Mouse (Mus musculus) cortical plate, adult 2 months (tissue): Measurements from ENCODE around the gene Hpcal1. TPM values are rescaled to one million over a fixed set of nuclear protein-coding genes. Genes with fewer than 3 reads are reported as not detected.

Experiments
- H3K27ac ChIP-seq: fragments of 200-500 bp; 2 replicates; pipeline ENCODE4 v1.5.1; 2012; ENCODE audit warnings: low read length, control low read depth, inconsistent platforms; ENCODE audit not compliant: insufficient read depth
- H3K4me1 ChIP-seq: fragments of 200-500 bp; 2 replicates; pipeline ENCODE4 v1.6.1; 2011; ENCODE audit warnings: low read length; ENCODE audit not compliant: control insufficient read depth, insufficient read depth
- H3K4me3 ChIP-seq: fragments of 200-500 bp; 2 replicates; pipeline ENCODE4 v1.5.1; 2011; ENCODE audit warnings: mild to moderate bottlenecking, low read length, control low read depth; ENCODE audit not compliant: insufficient read depth
- CTCF ChIP-seq: fragments of 200-500 bp; IDR thresholded peaks from 2 replicates; pipeline ENCODE4 v1.5.1; 2011; ENCODE audit warnings: mild to moderate bottlenecking, control low read depth, low read length; ENCODE audit not compliant: insufficient read depth; ENCODE audit errors: extremely low read depth
- POLR2A ChIP-seq: fragments of 200-500 bp; IDR thresholded peaks from 2 replicates; pipeline ENCODE4 v1.6.1; 2011; ENCODE audit warnings: mild to moderate bottlenecking, low read length, control low read depth; ENCODE audit not compliant: insufficient read depth; ENCODE audit errors: extremely low read depth
- polyA plus RNA-seq: library from polyadenylated mRNA; depleted of rRNA; stranded (reverse); fragments of >200 nt; gene quantifications from 2 replicates; pipeline ENCODE4 v1.2.3, GENCODE M21; 2012; rRNA removed

The Hpcal1 gene
- 68.2 and 71.1 TPM in 2 replicates for polyA plus RNA-seq

DNA sequence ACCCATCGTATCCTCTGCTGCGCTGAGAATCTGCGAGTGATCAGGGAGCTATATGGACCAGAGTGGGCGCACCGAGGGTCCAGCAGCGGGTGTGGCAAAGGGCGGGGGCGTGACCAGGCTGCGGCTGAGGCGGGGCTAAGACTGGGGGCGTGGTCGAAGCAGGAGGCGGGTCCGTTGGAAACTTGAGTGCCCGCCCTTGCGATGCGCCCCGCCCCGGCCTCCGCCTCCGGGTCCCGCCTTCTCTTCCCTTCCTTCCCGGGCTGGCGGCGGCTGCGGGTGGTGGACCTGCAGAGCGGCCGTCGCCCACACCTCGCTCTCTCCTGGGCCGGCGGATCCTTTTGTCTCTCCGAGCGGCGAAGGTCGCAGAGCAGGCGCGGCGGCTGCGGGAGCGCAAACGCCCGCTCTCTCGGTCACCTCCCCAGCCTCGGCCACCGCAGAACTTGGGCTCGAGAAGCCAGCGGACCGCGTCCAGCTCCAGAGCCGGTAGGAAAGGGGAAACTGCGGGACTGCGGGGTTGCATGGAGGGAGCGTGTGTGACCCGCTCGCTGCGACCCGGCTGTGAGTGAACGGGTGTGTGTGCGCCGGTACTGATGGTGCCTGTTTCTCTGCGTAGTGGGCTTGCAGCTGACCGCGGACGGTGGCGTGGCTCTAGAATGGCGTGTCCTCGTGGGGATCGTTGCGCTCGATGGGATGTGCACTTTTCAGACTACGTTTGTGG, at the start of gene Hpcal1:
Gene Hpcal1, plus strand, starts transcription at position 293 of the 718 bp plus-strand sequence.
- Histone ChIP-seq H3K27ac (peak within 1 kb of the TSS; percentile 44; the same call in 1 of the 2 replicates), H3K4me3 (peak within 1 kb of the TSS; percentile 68), H3K4me1 (no peaks in the 10 kb centered on the region)
- TF ChIP-seq CTCF (no peak), POLR2A (no peak)

DNA sequence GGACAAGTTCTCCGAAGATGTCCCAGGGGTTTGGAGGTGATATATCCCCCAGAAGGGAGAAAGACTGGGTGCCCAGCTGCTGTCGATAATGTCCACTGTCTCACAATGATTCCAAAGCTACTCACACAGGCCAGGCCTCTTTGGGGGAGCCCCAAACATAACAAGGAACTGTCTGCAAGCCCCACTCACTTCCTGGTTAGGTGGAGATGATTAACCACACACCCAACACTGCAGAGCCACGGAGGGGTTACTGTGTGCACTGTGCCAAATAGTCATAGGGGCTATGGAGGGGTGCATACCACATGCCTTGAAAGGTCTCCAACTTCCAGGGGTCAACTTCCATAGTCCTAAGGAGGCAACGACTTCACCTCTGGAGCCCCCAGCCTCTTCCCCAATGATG, 49.4 kb upstream of the Hpcal1 start:
- TF ChIP-seq CTCF = no peak
- no peak for TF ChIP-seq POLR2A
- no peak overlapping the region for H3K4me3 ChIP-seq
- no peaks in the 10 kb centered on the region for H3K4me1 ChIP-seq
- H3K27ac ChIP-seq = no peak overlapping the region

DNA sequence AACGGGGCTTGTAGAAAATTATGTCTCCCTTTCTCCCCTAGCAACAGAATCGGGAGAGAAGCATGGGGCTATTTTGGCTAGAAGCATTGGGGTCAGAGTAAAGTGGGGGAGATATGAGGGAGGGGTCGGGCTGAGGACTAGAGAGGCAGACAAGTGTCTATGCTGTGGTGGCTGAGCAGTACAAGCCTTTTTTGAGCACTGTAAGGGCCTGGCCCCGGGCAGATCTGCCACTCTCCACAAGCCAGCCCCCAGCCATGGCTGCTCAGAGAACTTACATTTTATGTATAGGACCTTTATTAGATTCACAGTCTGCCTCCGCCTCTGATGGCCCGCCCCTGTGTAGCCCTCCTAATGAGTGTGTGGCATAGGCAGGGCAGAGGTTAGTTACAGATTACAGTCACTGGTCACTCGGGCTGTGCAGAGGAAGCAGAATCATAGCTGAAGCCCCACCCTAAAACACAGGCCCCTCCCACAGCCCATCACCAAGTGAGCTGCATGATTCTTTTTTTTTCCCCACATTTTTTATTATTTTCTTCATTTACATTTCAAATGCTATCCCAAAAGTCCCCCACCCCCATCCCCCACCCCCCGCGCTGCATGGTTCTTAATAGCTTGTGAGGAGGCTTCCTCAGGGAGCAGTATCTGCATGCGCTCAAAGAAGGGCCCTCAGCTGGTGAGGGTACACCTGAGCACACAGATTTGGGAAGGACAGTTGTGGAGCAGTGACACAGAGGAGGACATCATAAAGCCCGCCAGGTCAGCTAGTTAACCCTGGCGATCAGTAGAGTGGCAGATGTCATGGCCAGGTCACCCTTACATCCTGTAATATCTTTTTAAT, 46.1 kb upstream of the Hpcal1 start:
- no peaks in the 10 kb centered on the region for H3K4me1 ChIP-seq
- TF ChIP-seq CTCF (no peak), POLR2A (no peak)
- H3K27ac ChIP-seq = no peak overlapping the region
- H3K4me3 ChIP-seq = no peak overlapping the region

DNA sequence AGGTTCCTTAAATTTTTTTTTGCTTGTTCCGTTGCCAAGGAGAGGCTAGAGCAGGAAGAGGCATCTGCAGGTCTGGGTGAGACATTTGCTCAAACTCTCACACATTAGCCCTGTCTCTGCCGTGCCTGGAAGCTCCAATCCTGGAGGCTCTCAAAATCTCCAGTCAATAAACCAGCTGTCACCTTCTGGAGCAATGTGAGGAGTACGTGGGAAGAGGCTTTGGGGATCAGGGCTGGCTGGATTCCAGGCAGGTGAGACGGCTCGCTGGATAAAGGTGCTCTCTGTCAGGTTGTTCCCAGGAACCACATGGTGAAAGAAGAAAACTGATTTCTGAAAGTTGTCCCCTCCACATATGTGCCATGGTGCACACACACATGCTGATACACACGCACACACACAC, 44.2 kb upstream of the Hpcal1 start:
- H3K4me1 ChIP-seq = no peaks in the 10 kb centered on the region
- H3K27ac ChIP-seq = no peak overlapping the region
- H3K4me3 ChIP-seq = no peak overlapping the region
- no peak for TF ChIP-seq POLR2A
- no peak for TF ChIP-seq CTCF

DNA sequence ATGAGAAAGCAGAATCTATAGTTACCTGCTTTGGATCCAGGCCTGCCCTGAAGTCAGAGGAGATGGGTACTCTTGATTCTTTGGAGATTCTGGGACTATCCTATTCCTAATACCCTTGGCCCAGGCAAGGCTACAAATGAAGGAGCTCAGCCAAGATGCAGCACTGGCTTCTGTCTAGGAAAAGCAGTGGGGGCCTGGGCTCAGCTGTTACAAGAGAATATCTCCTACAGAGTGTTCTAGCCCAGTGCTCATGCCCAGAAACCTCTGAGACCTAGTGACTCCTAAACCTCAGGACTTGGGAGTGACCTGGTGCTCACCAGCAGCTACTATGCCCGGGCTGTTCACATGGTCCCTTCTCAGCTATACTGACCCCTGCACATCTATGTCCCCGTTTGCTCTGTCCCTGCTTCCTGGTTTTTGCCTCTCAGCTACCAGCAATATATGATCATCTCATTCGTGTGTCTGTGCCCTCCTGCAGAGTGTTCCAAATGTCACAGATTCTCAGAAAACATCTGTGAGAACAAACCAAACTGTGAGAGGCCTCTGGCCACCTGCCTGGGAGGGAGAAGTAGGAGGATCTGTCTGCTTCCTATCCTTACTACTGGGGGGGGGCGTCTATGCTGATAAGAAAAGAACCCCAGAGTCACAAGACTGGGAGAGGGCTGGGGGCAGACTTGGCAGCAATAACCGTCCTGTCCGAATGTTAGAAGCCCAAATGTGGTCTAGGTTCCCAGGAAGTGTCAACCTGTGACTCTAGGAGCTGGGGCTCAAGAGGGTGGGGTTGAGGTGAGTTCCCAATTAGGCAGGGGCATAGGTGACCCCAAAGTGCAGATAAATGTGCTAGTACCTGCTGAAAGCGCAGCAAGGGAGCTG, 39.2 kb upstream of the Hpcal1 start:
- TF ChIP-seq POLR2A = no peak
- no peaks in the 10 kb centered on the region; the same call in 1 of the 2 replicates for H3K4me1 ChIP-seq
- H3K4me3 ChIP-seq = no peak overlapping the region
- no peak overlapping the region for H3K27ac ChIP-seq

DNA sequence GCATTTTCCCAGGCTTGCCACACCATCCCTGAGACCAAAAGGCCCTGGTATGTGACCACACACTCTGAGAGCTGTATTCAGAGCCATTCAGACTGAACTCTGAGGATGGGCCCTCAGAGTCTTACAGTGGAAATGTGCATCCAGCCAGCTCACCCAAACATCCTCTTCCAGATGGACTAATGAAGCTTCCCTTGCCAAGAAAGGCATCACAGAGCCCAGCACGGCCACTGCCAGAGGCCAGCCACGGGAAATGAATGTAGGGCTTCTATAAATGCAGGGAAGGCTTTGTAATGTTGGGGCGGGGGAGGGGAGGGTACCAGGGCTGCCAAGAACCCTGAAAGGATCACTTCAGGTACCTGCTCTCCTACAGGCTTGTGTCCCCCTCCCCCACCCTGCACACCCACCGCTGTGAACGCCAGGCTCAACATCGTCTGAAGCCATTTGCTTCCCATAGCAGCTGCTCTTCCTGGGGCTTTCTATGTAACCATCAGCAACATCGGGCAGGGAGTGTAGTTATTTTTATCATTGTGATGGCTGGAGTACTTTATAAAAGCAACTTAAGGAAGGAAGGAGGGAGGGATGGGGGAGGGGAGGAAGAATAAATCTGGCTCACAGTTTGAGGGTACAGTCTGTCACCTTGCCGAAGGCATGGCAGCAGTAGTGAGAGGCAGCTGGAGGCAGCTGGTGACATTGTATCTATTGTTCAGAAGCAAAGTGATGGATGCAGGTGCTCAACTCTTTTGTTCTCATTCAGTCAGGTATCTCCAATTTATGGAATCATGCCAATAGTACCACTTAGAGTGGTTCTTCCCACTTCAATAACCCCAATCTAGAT, 38.2 kb upstream of the Hpcal1 start:
- Histone ChIP-seq H3K27ac (no peak overlapping the region), H3K4me3 (no peak overlapping the region), H3K4me1 (no peaks in the 10 kb centered on the region; the same call in 1 of the 2 replicates)
- TF ChIP-seq CTCF = no peak
- no peak for TF ChIP-seq POLR2A

DNA sequence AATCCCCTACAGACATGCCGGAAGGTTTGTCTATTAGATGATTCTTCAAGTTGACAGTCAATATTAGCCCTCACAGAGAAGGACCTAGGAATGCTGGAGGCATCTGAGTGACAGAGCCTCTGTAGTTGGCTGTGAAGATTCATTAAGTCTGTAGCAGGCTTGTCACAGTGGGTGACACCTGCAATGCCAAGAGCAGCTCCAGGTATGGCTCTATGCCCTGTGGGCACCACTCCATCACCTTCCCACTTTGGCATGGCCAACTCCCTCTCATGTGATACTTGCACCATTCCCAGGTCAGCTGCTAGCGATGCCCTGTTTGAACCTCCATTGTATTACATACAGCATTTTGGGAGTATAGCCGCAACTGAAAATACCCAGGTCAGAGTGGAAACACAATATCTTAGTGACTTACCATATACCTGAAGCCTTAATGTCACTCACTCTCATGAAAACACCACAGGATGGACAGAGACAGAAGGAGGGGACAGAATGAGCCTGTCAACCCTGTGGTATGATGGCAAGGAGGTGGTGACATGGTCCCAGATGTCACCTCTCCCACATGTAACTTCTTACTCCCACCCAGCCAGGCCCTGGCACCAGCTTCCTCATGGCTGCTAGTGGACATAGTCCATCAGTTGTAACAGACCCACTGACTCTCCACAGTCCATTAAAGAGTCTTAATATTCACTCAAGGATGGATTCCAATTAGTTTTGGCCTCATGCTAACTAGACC, 37.4 kb upstream of the Hpcal1 start:
- Histone ChIP-seq H3K4me1 (no peaks in the 10 kb centered on the region; the same call in 1 of the 2 replicates), H3K27ac (no peak overlapping the region), H3K4me3 (no peak overlapping the region)
- TF ChIP-seq CTCF (no peak), POLR2A (no peak)

DNA sequence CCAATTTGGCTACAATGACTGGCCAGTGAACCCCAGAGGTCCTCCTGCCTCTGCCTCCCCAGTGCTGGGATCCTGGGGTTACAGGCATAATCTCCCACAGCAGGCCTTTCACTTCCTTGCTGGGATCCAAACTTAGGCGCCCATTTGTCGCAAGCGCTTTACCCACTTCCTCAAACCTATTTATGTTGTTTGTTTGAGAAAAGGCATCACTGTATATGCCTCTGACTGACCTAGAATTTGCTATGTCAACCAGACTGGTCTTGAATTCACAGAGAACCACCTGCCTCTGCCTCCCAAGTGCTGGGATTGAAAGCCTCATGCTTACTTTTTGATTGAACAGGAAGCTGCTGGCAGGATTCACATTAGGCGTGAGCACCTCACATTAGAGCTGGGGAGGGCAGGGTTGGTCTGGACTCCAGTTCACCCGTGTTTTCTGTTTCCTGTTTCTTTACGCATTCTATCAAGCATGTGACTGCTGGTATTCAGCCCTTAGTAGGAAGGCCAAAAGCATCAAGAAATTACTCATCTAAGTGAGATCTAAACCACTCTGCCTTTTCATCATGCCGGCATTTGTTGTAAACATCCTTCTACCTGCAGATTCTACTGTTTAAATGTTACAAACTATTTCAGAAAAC, 33.0 kb upstream of the Hpcal1 start:
- H3K27ac ChIP-seq = no peak overlapping the region
- no peak overlapping the region for H3K4me3 ChIP-seq
- H3K4me1 ChIP-seq = no peaks in the 10 kb centered on the region; the same call in 1 of the 2 replicates
- TF ChIP-seq POLR2A (no peak), CTCF (no peak)

DNA sequence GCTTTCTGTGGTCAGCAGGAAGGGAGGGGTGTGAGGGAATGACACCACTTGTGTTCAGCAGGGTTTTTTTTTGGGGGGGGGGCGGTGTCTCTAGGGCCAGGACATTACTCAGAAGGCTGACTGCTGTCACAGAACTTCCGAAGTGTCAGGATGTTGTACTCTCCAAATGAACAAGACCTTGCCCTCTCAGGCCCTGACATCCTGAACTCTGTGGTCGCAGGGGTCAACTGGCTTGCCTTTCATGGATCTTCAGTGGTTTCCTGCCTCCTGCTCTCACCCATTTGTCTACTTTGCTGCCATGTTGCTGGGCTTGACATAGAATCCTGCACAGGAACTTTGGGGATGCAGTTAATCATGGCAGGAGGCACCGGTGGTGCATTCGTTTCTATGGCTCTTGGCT, 32.1 kb upstream of the Hpcal1 start:
- no peak for TF ChIP-seq CTCF
- TF ChIP-seq POLR2A = no peak
- no peaks in the 10 kb centered on the region for H3K4me1 ChIP-seq
- no peak overlapping the region for H3K4me3 ChIP-seq
- H3K27ac ChIP-seq = no peak overlapping the region
